Mouse (Mus musculus) stomach, postnatal 0 days (tissue): ENCODE measurements around the gene Tmem9.

ENCODE experiments used
- CTCF ChIP-seq: IDR thresholded peaks from 2 replicates; pipeline ENCODE4 v1.5.1; 2016; ENCODE audit warnings: antibody characterized with exemption, low read depth, mild to moderate bottlenecking, moderate library complexity
- EP300 ChIP-seq: optimal IDR thresholded peaks from 2 replicates; pipeline ENCODE3; 2016; ENCODE audit warnings: antibody characterized with exemption

GRCm38 (mm10) chr1:136061041-136061789 lies 53.3 kb downstream of the Tmem9 start:
- TF ChIP-seq EP300 (no peak), CTCF (no peak)
